Mouse (Mus musculus) thymus, postnatal 4 days (tissue): Measurements from ENCODE around the gene Prr29.
"Not testable (repeated sequence)": the region's sequence is repeated elsewhere in the genome, so short reads cannot be mapped to it uniquely, and the experiment has no call there.

ENCODE experiments used
- DNase-seq: peaks from one replicate; pipeline ENCODE4 v3.0.0; 2021

The Prr29 gene

GRCm38 (mm10) chr11:106355382-106356128 lies 9.7 kb upstream of the Prr29 start:
- DNase-seq, result no peak

- DNase-seq, result peak; percentile 83
Observed at GRCm38 (mm10) chr11:106359350-106359749, 5.9 kb upstream of the Prr29 start.

GRCm38 (mm10) chr11:106364712-106365111 lies 560 bp upstream of the Prr29 start:
- DNase-seq, result peak; percentile 59

- DNase-seq, result peak; percentile 94
Observed at GRCm38 (mm10) chr11:106366316-106366715, 1.0 kb downstream of the Prr29 start.

- peak; percentile 47 for DNase-seq
Observed at GRCm38 (mm10) chr11:106373998-106374397, 8.7 kb downstream of the Prr29 start.

- peak; percentile 82 for DNase-seq
Observed at GRCm38 (mm10) chr11:106374559-106374958, 9.3 kb downstream of the Prr29 start.

- peak; percentile 58 for DNase-seq
Observed at GRCm38 (mm10) chr11:106374979-106375378, 9.7 kb downstream of the Prr29 start.

GRCm38 (mm10) chr11:106381011-106381410 lies 15.7 kb downstream of the Prr29 start:
- no peak for DNase-seq

- DNase-seq, result no peak
Observed at GRCm38 (mm10) chr11:106381883-106382282, 16.6 kb downstream of the Prr29 start.

GRCm38 (mm10) chr11:106382424-106382823 lies 17.2 kb downstream of the Prr29 start:
- DNase-seq, result no peak

- no peak for DNase-seq
Observed at GRCm38 (mm10) chr11:106383051-106383790, 17.9 kb downstream of the Prr29 start.

- no peak for DNase-seq
Observed at GRCm38 (mm10) chr11:106386409-106386808, 21.1 kb downstream of the Prr29 start.

GRCm38 (mm10) chr11:106387020-106387419 lies 21.7 kb downstream of the Prr29 start:
- no peak for DNase-seq

- peak; percentile 77 for DNase-seq
Observed at GRCm38 (mm10) chr11:106387791-106388216, 22.5 kb downstream of the Prr29 start, which contains the start of gene Icam2. TSS of gene Icam2 (minus strand) at chr11:106388075.

- DNase-seq, result no peak
Observed at GRCm38 (mm10) chr11:106389611-106390010, 24.3 kb downstream of the Prr29 start.

- no peak for DNase-seq
Observed at GRCm38 (mm10) chr11:106390757-106391156, 25.5 kb downstream of the Prr29 start.

GRCm38 (mm10) chr11:106391546-106392188 lies 26.4 kb downstream of the Prr29 start:
- DNase-seq, result peak; percentile 78

- DNase-seq, result no peak
Observed at GRCm38 (mm10) chr11:106392597-106393330, 27.5 kb downstream of the Prr29 start.

- no peak for DNase-seq
Observed at GRCm38 (mm10) chr11:106393331-106393616, 28.0 kb downstream of the Prr29 start.

- not testable (repeated sequence) for DNase-seq
Observed at GRCm38 (mm10) chr11:106394055-106394454, 28.8 kb downstream of the Prr29 start.

GRCm38 (mm10) chr11:106397656-106398055 lies 32.4 kb downstream of the Prr29 start:
- DNase-seq, result peak; percentile 45

GRCm38 (mm10) chr11:106398481-106398880 lies 33.2 kb downstream of the Prr29 start:
- no peak for DNase-seq

GRCm38 (mm10) chr11:106410011-106410410 lies 44.7 kb downstream of the Prr29 start:
- DNase-seq, result no peak
